Mouse (Mus musculus) embryo, embryonic 10.5 days (tissue): ENCODE data around the gene Sipa1l1.
A peak's percentile ranks its signal among the peaks of the same experiment; 100 is the strongest.

ENCODE experiments used
- DNase-seq: peaks from one replicate; pipeline ENCODE4 v3.0.0-alpha.2; 2015; ENCODE audit warnings: low spot score

Sipa1l1 gene

GRCm38 (mm10) chr12:82209753-82210152 is 40.6 kb downstream of the Sipa1l1 start:
- no peak for DNase-seq

- no peak for DNase-seq
Observed at GRCm38 (mm10) chr12:82213056-82213455, 43.9 kb downstream of the Sipa1l1 start.

- peak; percentile 34 for DNase-seq
Observed at GRCm38 (mm10) chr12:82214916-82215315, 45.8 kb downstream of the Sipa1l1 start.

- no peak for DNase-seq
Observed at GRCm38 (mm10) chr12:82216801-82217553, 47.9 kb downstream of the Sipa1l1 start.

GRCm38 (mm10) chr12:82218201-82218600 is 49.1 kb downstream of the Sipa1l1 start:
- no peak for DNase-seq

- DNase-seq, result no peak
Observed at GRCm38 (mm10) chr12:82220367-82221089, 51.4 kb downstream of the Sipa1l1 start.

- DNase-seq, result no peak
Observed at GRCm38 (mm10) chr12:82223126-82223815, 54.2 kb downstream of the Sipa1l1 start.

GRCm38 (mm10) chr12:82224848-82225247 is 55.7 kb downstream of the Sipa1l1 start:
- DNase-seq, result no peak

- DNase-seq, result no peak
Observed at GRCm38 (mm10) chr12:82225278-82225677, 56.2 kb downstream of the Sipa1l1 start.

GRCm38 (mm10) chr12:82225751-82226228 is 56.7 kb downstream of the Sipa1l1 start:
- no peak for DNase-seq

GRCm38 (mm10) chr12:82226311-82227066 is 57.4 kb downstream of the Sipa1l1 start:
- DNase-seq, result peak; percentile 46

- no peak for DNase-seq
Observed at GRCm38 (mm10) chr12:82230127-82230526, 61.0 kb downstream of the Sipa1l1 start.

GRCm38 (mm10) chr12:82231191-82231590 is 62.1 kb downstream of the Sipa1l1 start:
- no peak for DNase-seq

- DNase-seq, result no peak
Observed at GRCm38 (mm10) chr12:82233177-82233576, 64.1 kb downstream of the Sipa1l1 start.

GRCm38 (mm10) chr12:82234463-82235223 is 65.5 kb downstream of the Sipa1l1 start:
- DNase-seq, result peak; percentile 40

GRCm38 (mm10) chr12:82237095-82237494 is 68.0 kb downstream of the Sipa1l1 start:
- DNase-seq, result no peak

- no peak for DNase-seq
Observed at GRCm38 (mm10) chr12:82237946-82238345, 68.8 kb downstream of the Sipa1l1 start.

- no peak for DNase-seq
Observed at GRCm38 (mm10) chr12:82240674-82241073, 71.6 kb downstream of the Sipa1l1 start.

GRCm38 (mm10) chr12:82245219-82245618 is 76.1 kb downstream of the Sipa1l1 start:
- no peak for DNase-seq

- no peak for DNase-seq
Observed at GRCm38 (mm10) chr12:82246422-82246821, 77.3 kb downstream of the Sipa1l1 start.
